Mouse (Mus musculus) E14TG2a.4 (cell line): Measurements from ENCODE around the gene Phldb2.

Experiments
- CTCF ChIP-seq: conservative IDR thresholded peaks from 2 replicates; pipeline ENCODE4 v1.5.1; 2014; ENCODE audit warnings: low read length
- POU5F1 ChIP-seq: IDR thresholded peaks from 2 replicates; pipeline ENCODE4 v1.6.1; 2014; ENCODE audit warnings: low read length, borderline replicate concordance

GRCm38 (mm10) chr16:45817795-45818194 is 135.6 kb downstream of the Phldb2 start:
- TF ChIP-seq CTCF (no peak), POU5F1 (no peak)
